Mouse (Mus musculus) midbrain, embryonic 14.5 days (tissue): Measurements from ENCODE around the gene Cst6. TPM values are rescaled to one million over a fixed set of nuclear protein-coding genes. Genes with fewer than 3 reads are reported as not detected.

Experiments
- ATAC-seq: fragments of 200-750 bp; cut with Nextera tagmentation; 2 replicates; pipeline ENCODE4 v1.8.0; 2017; ENCODE audit warnings: moderate number of reproducible peaks, moderate library complexity; ENCODE audit not compliant: low FRiP score, low TSS enrichment
- DNase-seq: peaks from one replicate; pipeline ENCODE4 v3.0.0-alpha.2; 2015
- H3K27ac ChIP-seq: fragments of 300-500 bp; sonication (generic); replicated peaks from 2 replicates; pipeline ENCODE4 v1.5.1; 2014; ENCODE audit warnings: mild to moderate bottlenecking, low read depth, low read length, moderate library complexity
- H3K27me3 ChIP-seq: fragments of 300-500 bp; sonication (generic); 2 replicates; pipeline ENCODE4 v1.6.1; 2014; ENCODE audit warnings: low read length, control low read depth, mixed read lengths; ENCODE audit not compliant: control insufficient read depth, insufficient read depth
- H3K36me3 ChIP-seq: fragments of 300-500 bp; sonication (generic); 2 replicates; pipeline ENCODE4 v1.6.1; 2014; ENCODE audit warnings: low read length, control low read depth; ENCODE audit not compliant: control insufficient read depth, insufficient read depth
- H3K4me1 ChIP-seq: fragments of 300-500 bp; sonication (generic); 2 replicates; pipeline ENCODE4 v1.6.1; 2014; ENCODE audit warnings: mild to moderate bottlenecking, antibody characterized with exemption, low read length, control low read depth; ENCODE audit not compliant: control insufficient read depth, insufficient read depth
- H3K4me2 ChIP-seq: fragments of 300-500 bp; sonication (generic); 2 replicates; pipeline ENCODE4 v1.6.1; 2014; ENCODE audit warnings: mild to moderate bottlenecking, low read length, moderate library complexity
- H3K4me3 ChIP-seq: fragments of 300-500 bp; sonication (generic); replicated peaks from 2 replicates; pipeline ENCODE4 v1.5.1; 2014; ENCODE audit warnings: low read depth, low read length
- H3K9ac ChIP-seq: fragments of 300-500 bp; sonication (generic); replicated peaks from 2 replicates; pipeline ENCODE4 v1.6.1; 2014; ENCODE audit warnings: mild to moderate bottlenecking, low read length, moderate library complexity
- H3K9me3 ChIP-seq: fragments of 300-500 bp; sonication (generic); 2 replicates; pipeline ENCODE4 v1.6.1; 2016; ENCODE audit warnings: low read length, control low read depth, mixed read lengths; ENCODE audit not compliant: control insufficient read depth
- WGBS: fragments of 180-500 bp; shearing (Covaris S2); extraction: QIAGEN DNeasy Blood & Tissue Kit; methylation state at CpG from one replicate; pipeline ENCODE4 v1.1.7; 2014; 5-methylcytosine and 5-hydroxymethylcytosine counted together
- polyA plus RNA-seq: library from polyadenylated mRNA; unstranded; fragments of >200 nt; fragmentation: Nextera tagmentation; extraction: Ambion mirVana; gene quantifications from 2 replicates; pipeline ENCODE4 v1.2.1, GENCODE M21; 2014

Gene Cst6
- polyA plus RNA-seq, 1 experiment from 2014 or later: 7.7 TPM

DNA sequence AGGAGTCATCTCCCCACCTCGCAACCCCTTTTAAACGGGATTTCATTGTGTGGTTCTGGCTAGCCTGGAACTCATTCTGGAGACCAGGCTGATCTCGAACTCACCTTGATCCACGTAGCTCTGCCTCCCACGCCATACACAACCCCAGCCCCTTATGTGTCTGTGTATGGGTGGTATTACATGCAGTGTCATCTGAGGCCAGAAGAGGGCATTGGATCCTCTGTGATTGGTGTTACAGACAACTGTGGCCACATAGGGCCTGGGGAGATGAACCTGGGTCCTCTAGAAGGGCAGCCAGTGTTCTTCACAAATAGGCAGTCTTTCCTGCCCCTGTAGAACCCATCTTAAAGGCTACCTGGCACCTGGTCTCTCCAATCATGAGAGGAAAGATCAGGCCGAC lies 43.1 kb downstream of the Cst6 start:
- Histone ChIP-seq H3K9ac (no peak overlapping the region), H3K9me3 (no peaks in the 10 kb centered on the region), H3K27ac (no peak overlapping the region), H3K4me2 (no peak overlapping the region), H3K4me1 (no peaks in the 10 kb centered on the region), H3K27me3 (no peaks in the 10 kb centered on the region), H3K4me3 (no peak overlapping the region), H3K36me3 (peaks cover 57% of the 10 kb centered on the region)
- no peak for ATAC-seq
- DNase-seq: peak; percentile 12
- 81% methylated on average over 6 of the region's 6 CpGs for WGBS

DNA sequence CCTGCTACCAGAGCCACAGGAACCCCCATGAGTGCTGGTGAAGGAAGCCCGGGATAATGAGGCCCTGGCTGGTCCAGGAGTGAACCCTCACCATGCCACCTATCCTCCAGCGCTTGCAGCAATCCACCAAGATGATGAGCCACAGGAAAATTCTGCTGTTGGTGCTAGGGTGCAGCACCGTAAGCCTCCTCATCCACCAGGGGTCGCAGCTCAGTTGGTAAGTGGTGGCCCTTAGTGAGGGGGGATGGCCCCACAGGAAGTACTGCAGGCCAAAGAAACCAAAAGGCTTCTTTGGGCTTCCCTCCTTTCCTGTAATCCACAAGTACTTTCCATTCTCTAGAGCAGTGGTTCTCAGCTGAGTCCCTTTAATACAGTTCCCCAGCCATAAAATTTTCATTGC lies 46.9 kb downstream of the Cst6 start:
- Histone ChIP-seq H3K4me3 (no peak overlapping the region), H3K27ac (no peak overlapping the region), H3K9me3 (no peaks in the 10 kb centered on the region), H3K27me3 (no peaks in the 10 kb centered on the region), H3K4me2 (no peak overlapping the region), H3K36me3 (peaks cover 50% of the 10 kb centered on the region), H3K4me1 (peaks cover 13% of the 10 kb centered on the region), H3K9ac (no peak overlapping the region)
- 29% methylated on average over 4 of the region's 4 CpGs for WGBS
- ATAC-seq: no peak
- peak; percentile 68 for DNase-seq

DNA sequence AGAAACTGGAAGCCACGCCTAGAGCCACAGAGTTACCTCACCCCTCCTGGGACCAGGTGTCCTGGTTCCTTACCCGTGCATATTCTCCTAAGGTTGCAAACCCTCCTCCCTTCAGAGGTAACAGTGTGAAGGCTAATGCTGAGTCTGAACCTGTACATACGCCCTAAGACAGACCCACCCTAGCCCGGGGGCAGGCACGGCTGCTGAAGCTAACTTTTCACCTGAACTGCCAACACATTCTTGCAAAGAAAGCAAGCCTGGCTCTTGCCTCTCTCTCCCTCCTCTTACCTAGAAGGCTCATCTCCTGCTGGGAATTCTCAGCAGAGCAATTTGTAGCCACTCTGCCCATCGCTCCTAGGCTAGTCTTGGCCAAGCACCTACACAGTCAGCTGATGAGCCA lies 48.8 kb downstream of the Cst6 start:
- Histone ChIP-seq H3K9me3 (no peaks in the 10 kb centered on the region), H3K27me3 (no peaks in the 10 kb centered on the region), H3K9ac (no peak overlapping the region), H3K36me3 (peaks cover 32% of the 10 kb centered on the region), H3K27ac (no peak overlapping the region), H3K4me2 (no peak overlapping the region), H3K4me3 (no peak overlapping the region), H3K4me1 (peaks cover 20% of the 10 kb centered on the region)
- WGBS: 86% methylated on average over 6 of the region's 6 CpGs
- no peak for DNase-seq
- no peak for ATAC-seq

DNA sequence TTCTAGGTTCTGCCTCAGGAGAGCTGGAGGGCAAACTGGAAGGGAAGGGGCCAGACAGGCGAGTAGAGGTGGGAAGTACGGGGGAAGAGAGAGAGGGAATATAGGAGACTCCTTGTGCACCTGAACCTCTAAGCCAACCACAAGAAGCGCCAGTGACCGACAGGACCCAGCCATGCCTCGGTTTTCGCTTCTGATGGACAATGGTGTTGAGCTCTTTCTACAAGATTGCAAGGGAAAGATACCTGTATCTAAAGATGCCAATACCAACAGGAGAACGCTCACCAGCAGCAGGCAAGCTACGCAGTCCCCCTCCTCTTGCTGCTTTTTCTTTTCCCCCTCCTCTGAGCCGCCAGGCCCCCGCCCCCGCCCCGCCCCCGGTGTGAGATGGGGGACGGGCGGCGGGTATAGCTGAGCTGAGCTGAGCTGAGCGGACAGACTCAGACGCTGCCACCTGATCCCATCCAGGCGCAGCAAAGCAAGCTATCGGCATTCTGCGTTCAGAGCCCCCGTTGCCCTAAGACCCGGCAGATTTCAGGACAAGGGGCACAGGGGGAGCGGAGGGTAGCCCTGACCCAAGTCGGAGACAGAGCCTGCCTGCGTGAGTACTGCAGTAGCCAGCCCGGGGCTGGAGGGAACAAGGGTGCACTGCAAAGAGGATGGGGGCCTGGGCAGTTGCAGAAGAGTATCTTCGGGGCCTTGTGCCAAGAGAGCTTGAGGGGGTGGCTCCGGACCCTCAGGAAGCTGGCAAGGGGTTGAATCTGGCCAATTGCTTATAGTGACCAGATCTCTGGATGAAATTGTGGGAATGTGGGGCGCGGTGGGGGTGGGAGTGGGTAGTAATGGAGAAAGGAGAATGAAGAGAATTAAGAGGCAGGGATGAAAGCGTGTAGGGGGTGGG lies 51.2 kb downstream of the Cst6 start, which contains the start of gene Gal3st3:
Gene Gal3st3 (plus strand): TSS at position 429 of the 898 bp plus-strand sequence.
- Histone ChIP-seq H3K27me3 (no peaks in the 10 kb centered on the region), H3K27ac (peak within 1 kb of the TSS; percentile 86), H3K4me3 (peak within 1 kb of the TSS; percentile 63), H3K36me3 (peaks cover 13% of the 10 kb centered on the region), H3K9ac (peak within 1 kb of the TSS; percentile 82), H3K9me3 (no peaks in the 10 kb centered on the region), H3K4me1 (peaks cover 30% of the 10 kb centered on the region), H3K4me2 (peak within 1 kb of the TSS; percentile 76)
- 2% methylated on average over 32 of the region's 32 CpGs for WGBS
- DNase-seq: peak; percentile 82
- ATAC-seq: peak; percentile 73

DNA sequence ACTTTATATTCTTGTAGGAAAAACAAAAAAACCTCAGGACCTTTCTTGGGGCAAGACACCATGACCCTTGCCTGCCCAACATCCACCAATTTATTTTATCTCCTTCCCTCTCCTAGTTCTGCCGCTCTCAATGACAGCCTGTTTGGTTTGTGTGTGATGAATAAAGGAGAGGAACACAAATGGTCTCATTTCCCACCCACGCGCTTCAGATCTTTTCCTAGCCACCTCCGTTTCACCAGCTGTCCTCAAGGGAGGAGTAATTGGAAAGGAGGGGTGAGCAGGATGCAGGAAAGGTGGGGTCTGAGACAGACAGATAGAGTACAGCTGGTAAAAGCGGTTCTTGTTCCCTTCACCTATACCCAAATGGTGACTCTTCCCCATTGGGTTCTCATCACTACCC lies 52.7 kb downstream of the Cst6 start:
- peaks cover 30% of the 10 kb centered on the region for H3K4me1 ChIP-seq
- H3K36me3 ChIP-seq: peaks cover 17% of the 10 kb centered on the region
- DNase-seq (no peak), ATAC-seq (no peak)
- H3K9me3 ChIP-seq: no peaks in the 10 kb centered on the region
- H3K9ac ChIP-seq: no peak overlapping the region
- H3K4me3 ChIP-seq: no peak overlapping the region
- H3K4me2 ChIP-seq: no peak overlapping the region
- WGBS: 86% methylated on average over 5 of the region's 5 CpGs
- H3K27me3 ChIP-seq: no peaks in the 10 kb centered on the region
- no peak overlapping the region for H3K27ac ChIP-seq

DNA sequence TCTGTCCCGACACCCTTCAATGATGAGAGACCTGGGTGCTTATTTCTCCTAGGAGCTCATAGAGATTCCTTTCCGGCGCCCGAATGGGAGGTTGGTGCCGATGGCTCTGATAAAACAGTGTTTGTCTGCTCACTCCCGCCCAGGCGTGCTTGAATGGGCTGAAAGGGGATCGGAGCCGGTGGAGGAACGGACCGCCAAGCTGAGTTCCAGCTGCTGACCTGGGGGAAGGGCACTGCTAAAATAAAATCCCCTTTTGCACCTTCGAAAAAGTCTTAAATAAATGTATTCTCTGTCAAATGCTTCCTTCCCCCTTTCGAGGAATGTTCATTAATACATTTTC lies 53.7 kb downstream of the Cst6 start:
- DNase-seq: no peak
- ATAC-seq: peak; percentile 7; the same call in 1 of the 2 replicates
- Histone ChIP-seq H3K27ac (peak overlapping the region; percentile 88), H3K9me3 (no peaks in the 10 kb centered on the region), H3K4me3 (peak overlapping the region; percentile 93), H3K4me1 (peaks cover 30% of the 10 kb centered on the region), H3K27me3 (no peaks in the 10 kb centered on the region), H3K9ac (peak overlapping the region; percentile 84), H3K4me2 (peak overlapping the region; percentile 75), H3K36me3 (peaks cover 25% of the 10 kb centered on the region)
- WGBS: 8% methylated on average over 13 of the region's 13 CpGs

DNA sequence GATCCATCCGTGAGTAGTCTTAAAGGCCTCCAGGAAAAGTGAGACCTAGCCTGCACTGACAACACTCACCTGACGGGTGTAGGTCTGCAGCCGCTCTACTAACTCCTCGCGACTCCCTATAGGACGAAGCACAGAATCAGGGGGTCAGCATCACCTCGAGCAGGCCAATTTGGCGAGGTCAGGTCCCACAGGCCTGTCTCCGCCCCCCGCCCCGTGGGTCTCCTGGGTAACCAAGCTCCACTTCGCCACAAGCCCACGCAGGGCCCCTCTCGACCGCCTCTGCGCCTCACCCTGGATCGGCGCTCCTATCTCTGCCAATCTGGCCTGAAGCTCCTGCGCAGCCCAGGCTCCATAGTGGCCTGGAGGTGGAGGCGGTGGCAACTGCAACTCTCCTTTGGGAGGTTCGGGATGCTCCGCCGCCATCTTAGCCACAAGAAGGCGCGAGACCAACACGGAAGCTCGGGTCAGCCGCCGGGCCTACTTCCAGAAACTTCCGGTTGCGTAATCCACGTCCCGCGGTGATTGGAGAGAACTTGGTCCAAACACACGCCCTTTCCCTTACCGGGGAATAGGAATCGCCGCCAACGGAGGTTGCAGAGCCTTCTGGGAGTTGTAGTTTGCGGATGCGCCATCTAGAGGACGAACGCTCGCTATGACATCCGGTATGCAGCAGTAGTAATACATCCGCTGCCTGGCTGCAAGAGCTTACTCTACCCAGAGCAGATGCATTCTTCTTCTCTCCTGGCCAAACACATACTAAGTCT lies 54.2 kb downstream of the Cst6 start, which contains the start of gene Sf3b2:
Gene Sf3b2 (minus strand): TSS at position 484 of the 764 bp plus-strand sequence.
- H3K4me2 ChIP-seq: peak within 1 kb of the TSS; percentile 78
- H3K4me1 ChIP-seq: peaks cover 30% of the 10 kb centered on the region
- under 1% methylated on average over 46 of the region's 46 CpGs for WGBS
- ATAC-seq (peak; percentile 93), DNase-seq (peak; percentile 100)
- H3K9ac ChIP-seq: peak within 1 kb of the TSS; percentile 84
- H3K27me3 ChIP-seq: no peaks in the 10 kb centered on the region
- no peaks in the 10 kb centered on the region for H3K9me3 ChIP-seq
- peak within 1 kb of the TSS; percentile 88 for H3K27ac ChIP-seq
- H3K4me3 ChIP-seq: peak within 1 kb of the TSS; percentile 93
- peaks cover 31% of the 10 kb centered on the region for H3K36me3 ChIP-seq
